Mouse (Mus musculus): ENCODE results near the gene Slc35e2.
"Not testable (repeated sequence)": the region's sequence is repeated elsewhere in the genome, so short reads cannot be mapped to it uniquely, and the experiment has no call there.

The Slc35e2 gene

GRCm38 (mm10) chr4:155630267-155630666, 29.1 kb downstream of the Slc35e2 start:
- no peak for DNase-seq

GRCm38 (mm10) chr4:155635766-155636499, 34.7 kb downstream of the Slc35e2 start:
- DNase-seq: no peak

GRCm38 (mm10) chr4:155643531-155643930, 42.3 kb downstream of the Slc35e2 start:
- no peak for DNase-seq

- DNase-seq: not testable (repeated sequence)
These were observed 44.1 kb downstream of the Slc35e2 start, which contains the start of gene Gm10563 for GRCm38 (mm10) chr4:155645308-155645707. TSS of gene Gm10563 (minus strand) at chr4:155645408.

GRCm38 (mm10) chr4:155645721-155646120, 44.5 kb downstream of the Slc35e2 start:
- no peak for DNase-seq

GRCm38 (mm10) chr4:155649355-155649754, 48.1 kb downstream of the Slc35e2 start:
- DNase-seq: no peak

GRCm38 (mm10) chr4:155651553-155652269, 50.5 kb downstream of the Slc35e2 start:
- DNase-seq: no peak

GRCm38 (mm10) chr4:155652283-155653085, 51.3 kb downstream of the Slc35e2 start:
- no peak for DNase-seq

GRCm38 (mm10) chr4:155653086-155653450, 51.9 kb downstream of the Slc35e2 start, which contains the start of gene Mmp23:
TSS of gene Mmp23 (minus strand) at chr4:155653384.
- DNase-seq: no peak

- DNase-seq: peak; percentile 38
These were observed 52.4 kb downstream of the Slc35e2 start for GRCm38 (mm10) chr4:155653451-155654182.

GRCm38 (mm10) chr4:155654183-155654455, 52.9 kb downstream of the Slc35e2 start:
- DNase-seq: no peak

- DNase-seq: peak; percentile 32
These were observed 53.5 kb downstream of the Slc35e2 start for GRCm38 (mm10) chr4:155654456-155655298.

GRCm38 (mm10) chr4:155656214-155656751, 55.1 kb downstream of the Slc35e2 start:
- no peak for DNase-seq

GRCm38 (mm10) chr4:155658961-155659360, 57.7 kb downstream of the Slc35e2 start:
- no peak for DNase-seq

GRCm38 (mm10) chr4:155660641-155661040, 59.4 kb downstream of the Slc35e2 start:
- no peak for DNase-seq

GRCm38 (mm10) chr4:155666903-155667302, 65.7 kb downstream of the Slc35e2 start:
- no peak for DNase-seq

GRCm38 (mm10) chr4:155668689-155669597, 67.7 kb downstream of the Slc35e2 start, which contains the start of gene Mib2:
TSS of gene Mib2 (minus strand) at chr4:155669198.
- peak; percentile 97 for DNase-seq

- no peak for DNase-seq
These were observed 68.4 kb downstream of the Slc35e2 start for GRCm38 (mm10) chr4:155669598-155670075.

GRCm38 (mm10) chr4:155670236-155670635, 69.0 kb downstream of the Slc35e2 start:
- DNase-seq: not testable (repeated sequence)

- DNase-seq: no peak
These were observed 70.9 kb downstream of the Slc35e2 start for GRCm38 (mm10) chr4:155672082-155672481.
